Mouse (Mus musculus) T-cell, adult 2 months (primary cell): ENCODE measurements around the gene Wdr43.

Source experiments
- DNase-seq: peaks from one replicate; pipeline ENCODE4 v3.0.0; 2022; ENCODE audit warnings: low spot score

The Wdr43 gene

GRCm38 (mm10) chr17:71663491-71663890 is 47.8 kb downstream of the Wdr43 start:
- no peak for DNase-seq

- no peak for DNase-seq
These were observed 48.5 kb downstream of the Wdr43 start for GRCm38 (mm10) chr17:71664172-71664571.

- DNase-seq = no peak
These were observed 49.5 kb downstream of the Wdr43 start for GRCm38 (mm10) chr17:71665201-71665600.

- no peak for DNase-seq
These were observed 53.8 kb downstream of the Wdr43 start for GRCm38 (mm10) chr17:71669511-71669910.

GRCm38 (mm10) chr17:71671840-71672546 is 56.3 kb downstream of the Wdr43 start:
- peak; percentile 18 for DNase-seq

GRCm38 (mm10) chr17:71673092-71673491 is 57.4 kb downstream of the Wdr43 start, which contains the start of gene Togaram2:
Togaram2 (plus strand) TSS chr17:71673261.
- DNase-seq = no peak

GRCm38 (mm10) chr17:71673936-71674335 is 58.2 kb downstream of the Wdr43 start:
- DNase-seq = no peak

GRCm38 (mm10) chr17:71674886-71675285 is 59.2 kb downstream of the Wdr43 start:
- no peak for DNase-seq

GRCm38 (mm10) chr17:71681666-71682065 is 66.0 kb downstream of the Wdr43 start:
- no peak for DNase-seq

GRCm38 (mm10) chr17:71682379-71682778 is 66.7 kb downstream of the Wdr43 start:
- no peak for DNase-seq

GRCm38 (mm10) chr17:71683281-71683680 is 67.6 kb downstream of the Wdr43 start:
- DNase-seq = no peak

- no peak for DNase-seq
These were observed 68.5 kb downstream of the Wdr43 start for GRCm38 (mm10) chr17:71684103-71684608.

GRCm38 (mm10) chr17:71687436-71687835 is 71.7 kb downstream of the Wdr43 start:
- no peak for DNase-seq

GRCm38 (mm10) chr17:71689903-71690302 is 74.2 kb downstream of the Wdr43 start:
- DNase-seq = no peak

- no peak for DNase-seq
These were observed 75.7 kb downstream of the Wdr43 start for GRCm38 (mm10) chr17:71691361-71691875.

GRCm38 (mm10) chr17:71693313-71693712 is 77.6 kb downstream of the Wdr43 start:
- no peak for DNase-seq

- DNase-seq = no peak
These were observed 78.1 kb downstream of the Wdr43 start for GRCm38 (mm10) chr17:71693780-71694179.

- no peak for DNase-seq
These were observed 79.5 kb downstream of the Wdr43 start for GRCm38 (mm10) chr17:71695151-71695550.

- no peak for DNase-seq
These were observed 80.1 kb downstream of the Wdr43 start for GRCm38 (mm10) chr17:71695716-71696315.

GRCm38 (mm10) chr17:71696396-71696795 is 80.7 kb downstream of the Wdr43 start:
- DNase-seq = no peak

- no peak for DNase-seq
These were observed 82.4 kb downstream of the Wdr43 start for GRCm38 (mm10) chr17:71697896-71698618.

- no peak for DNase-seq
These were observed 82.9 kb downstream of the Wdr43 start for GRCm38 (mm10) chr17:71698619-71698956.

- DNase-seq = no peak
These were observed 89.4 kb downstream of the Wdr43 start for GRCm38 (mm10) chr17:71705113-71705512.
